In genomic region chr8:103808580-103808979, GRCm38 (mm10) we compare ENCODE assay signal across 9 mouse cellular contexts.
DNase-seq lines count a peak whose midpoint lies in the region; ATAC-seq and TF ChIP-seq lines count a peak whose summit lies in the region.
"Had no signal": no experiment of that assay in that cellular context is flagged by ENCODE, and none has a peak within 500 bp of the region (broad histone marks: within the 10 kb centered on the region; RNA-seq: fewer than 3 reads in every experiment).

No protein-coding gene starts in this region.

- no peak for ATAC-seq in hindbrain, embryonic 13.5 days (ENCODE audit: low FRiP score)
- ATAC-seq in heart, embryonic 15.5 days (replicated peaks; ENCODE audit: insufficient number of reproducible peaks, insufficient read depth, low FRiP score, low read depth) = peak; percentile 67; the same call in 1 of the 2 replicates
- peak; percentile 91 for ATAC-seq in kidney, postnatal 0 days (replicated peaks; ENCODE audit: low FRiP score, low read depth)
- no peak for ATAC-seq in inflammation-experienced regulatory T-cells, adult 6 months

- peaks cover 14% of the 10 kb centered on the region for H3K4me1 ChIP-seq in hindbrain, embryonic 10.5 days (replicated peaks)
- H3K4me1 ChIP-seq in hindbrain, embryonic 13.5 days (replicated peaks) = no peaks in the 10 kb centered on the region
- no peaks in the 10 kb centered on the region for H3K4me1 ChIP-seq in heart, embryonic 15.5 days (replicated peaks)
- no peaks in the 10 kb centered on the region for H3K4me1 ChIP-seq in kidney, postnatal 0 days (replicated peaks; ENCODE audit: insufficient read depth, low read length)

- no peaks in the 10 kb centered on the region for H3K27me3 ChIP-seq in hindbrain, embryonic 10.5 days (ENCODE audit: insufficient read depth, poor library complexity, severe bottlenecking)
- no peaks in the 10 kb centered on the region for H3K27me3 ChIP-seq in hindbrain, embryonic 13.5 days
- H3K27me3 ChIP-seq in heart, embryonic 15.5 days = no peaks in the 10 kb centered on the region
- H3K27me3 ChIP-seq in kidney, postnatal 0 days (ENCODE audit: insufficient read depth, low read length) = no peaks in the 10 kb centered on the region

- H3K27ac ChIP-seq in hindbrain, embryonic 10.5 days = peak overlapping the region; percentile 64
- no peak overlapping the region for H3K27ac ChIP-seq in hindbrain, embryonic 13.5 days
- H3K27ac ChIP-seq in heart, embryonic 15.5 days = peak overlapping the region; percentile 48
- H3K27ac ChIP-seq in kidney, postnatal 0 days = peak overlapping the region; percentile 72
- H3K27ac ChIP-seq in gastrocnemius, adult 2 months = no peak overlapping the region
- H3K27ac ChIP-seq: macrophage had no signal

- intact Hi-C loops in gastrocnemius, adult 2 months (cut with DNase I) = no loop called here

- no peak overlapping the region for H3K4me2 ChIP-seq in hindbrain, embryonic 13.5 days
- no peak overlapping the region for H3K4me2 ChIP-seq in heart, embryonic 15.5 days
- H3K4me2 ChIP-seq in kidney, postnatal 0 days (ENCODE audit: low read length) = no peak overlapping the region

- H3K36me3 ChIP-seq in hindbrain, embryonic 10.5 days = no peaks in the 10 kb centered on the region
- no peaks in the 10 kb centered on the region for H3K36me3 ChIP-seq in hindbrain, embryonic 13.5 days
- H3K36me3 ChIP-seq in heart, embryonic 15.5 days = no peaks in the 10 kb centered on the region
- H3K36me3 ChIP-seq in kidney, postnatal 0 days (ENCODE audit: insufficient read depth, low read length) = no peaks in the 10 kb centered on the region

- peak; percentile 42 for DNase-seq in hindbrain, embryonic 10.5 days (ENCODE audit: low spot score)
- peak; percentile 96 for DNase-seq in kidney, postnatal 0 days (ENCODE audit: low spot score)
- peak; percentile 45 for DNase-seq in mesoderm, embryonic 11.5 days (ENCODE audit: low read depth, low spot score)
- no peak for DNase-seq in gastrocnemius, postnatal 25 days
- no peak for DNase-seq in gastrocnemius, adult 2 months

- no peak overlapping the region for H3K4me3 ChIP-seq in hindbrain, embryonic 10.5 days
- no peak overlapping the region for H3K4me3 ChIP-seq in hindbrain, embryonic 13.5 days
- no peak overlapping the region for H3K4me3 ChIP-seq in heart, embryonic 15.5 days
- no peak overlapping the region for H3K4me3 ChIP-seq in kidney, postnatal 0 days (replicated peaks; ENCODE audit: low read depth, low read length)
- H3K4me3 ChIP-seq in gastrocnemius, adult 2 months = no peak overlapping the region

- TF ChIP-seq CTCF in kidney, postnatal 0 days (IDR thresholded peaks at IDR 0.05; ENCODE audit: low read depth) = no peak
- no peak for TF ChIP-seq CTCF in gastrocnemius, adult 2 months (IDR thresholded peaks at IDR 0.05)

- H3K9ac ChIP-seq in hindbrain, embryonic 13.5 days = no peak overlapping the region
- no peak overlapping the region for H3K9ac ChIP-seq in heart, embryonic 15.5 days
- no peak overlapping the region for H3K9ac ChIP-seq in kidney, postnatal 0 days (ENCODE audit: low read depth, low read length)

- H3K9me3 ChIP-seq in hindbrain, embryonic 10.5 days = 0 out of 2 replicates have a peak, but pooled peaks cover 5% of the 10 kb centered on the region
- no peaks in the 10 kb centered on the region for H3K9me3 ChIP-seq in hindbrain, embryonic 13.5 days
- no peaks in the 10 kb centered on the region for H3K9me3 ChIP-seq in heart, embryonic 15.5 days (replicated peaks)
- no peaks in the 10 kb centered on the region for H3K9me3 ChIP-seq in kidney, postnatal 0 days (replicated peaks; ENCODE audit: low read length)

- 40% methylated on average over 8 of the region's 8 CpGs for WGBS in hindbrain, embryonic 10.5 days
- WGBS in hindbrain, embryonic 13.5 days = 61% methylated on average over 8 of the region's 8 CpGs
- WGBS in heart, embryonic 15.5 days = 55% methylated on average over 8 of the region's 8 CpGs
- WGBS in kidney, postnatal 0 days = 17% methylated on average over 8 of the region's 8 CpGs

Comparison
In these comparisons a context has a peak if more than half of its experiments do, and no peak if none do; other contexts are left out.
1. H3K27ac ChIP-seq: peak in hindbrain, embryonic 10.5 days (single experiment), heart, embryonic 15.5 days (single experiment) and kidney, postnatal 0 days (single experiment); none in hindbrain, embryonic 13.5 days (single experiment) and gastrocnemius, adult 2 months (single experiment).
2. DNase-seq: peak in hindbrain, embryonic 10.5 days (single experiment), kidney, postnatal 0 days (single experiment) and mesoderm, embryonic 11.5 days (single experiment); none in gastrocnemius, postnatal 25 days (single experiment) and gastrocnemius, adult 2 months (single experiment).
3. ATAC-seq: peak in heart, embryonic 15.5 days (single experiment) and kidney, postnatal 0 days (single experiment); none in hindbrain, embryonic 13.5 days (single experiment) and inflammation-experienced regulatory T-cells, adult 6 months (single experiment).